Mouse (Mus musculus) liver, adult 2 months (tissue): ENCODE measurements at regions not wholly inside any gene's neighbourhood (a gene's known extent, or its start where the extent isn't known, plus 50 kb on each side); places are given as distances from the start of the nearest gene placed in this dataset.
A peak's percentile ranks its signal among the peaks of the same experiment; 100 is the strongest.

Experiments used
- DNase-seq: peaks from one replicate; pipeline ENCODE4 v3.0.0-alpha.2; 2011; ENCODE audit warnings: low read depth, low spot score; ENCODE audit errors: extremely low read depth
- H3K27ac ChIP-seq: fragments of 200-500 bp; replicated peaks from 2 replicates; pipeline ENCODE4 v1.5.1; 2012; ENCODE audit warnings: low read depth, mild to moderate bottlenecking, control low read depth, inconsistent platforms, low read length; ENCODE audit not compliant: insufficient read depth
- H3K27me3 ChIP-seq: fragments of 200-500 bp; 2 replicates; pipeline ENCODE4 v1.6.1; 2012; ENCODE audit warnings: mild to moderate bottlenecking, moderate library complexity, low read length, inconsistent platforms; ENCODE audit not compliant: control insufficient read depth, insufficient read depth
- H3K36me3 ChIP-seq: fragments of 200-500 bp; 2 replicates; pipeline ENCODE4 v1.6.1; 2012; ENCODE audit warnings: low read length, inconsistent platforms; ENCODE audit not compliant: control insufficient read depth, insufficient read depth
- H3K4me1 ChIP-seq: fragments of 200-500 bp; 2 replicates; pipeline ENCODE4 v1.6.1; 2011; ENCODE audit warnings: low read length; ENCODE audit not compliant: control insufficient read depth, insufficient read depth
- H3K4me3 ChIP-seq: fragments of 200-500 bp; 2 replicates; pipeline ENCODE4 v1.5.1; 2011; ENCODE audit warnings: low read depth, mild to moderate bottlenecking, control low read depth, low read length, moderate library complexity; ENCODE audit not compliant: insufficient read depth
- H3K79me2 ChIP-seq: fragments of 200-500 bp; 2 replicates; pipeline ENCODE4 v1.6.1; 2012; ENCODE audit warnings: inconsistent platforms, mild to moderate bottlenecking, low read length, moderate library complexity; ENCODE audit not compliant: control insufficient read depth, insufficient read depth
- H3K9ac ChIP-seq: fragments of 200-500 bp; 2 replicates; pipeline ENCODE4 v1.6.1; 2012; ENCODE audit warnings: low read depth, mild to moderate bottlenecking, control low read depth, inconsistent platforms, low read length
- CTCF ChIP-seq: fragments of 200-500 bp; IDR thresholded peaks from 2 replicates; pipeline ENCODE4 v1.5.1; 2011; ENCODE audit warnings: low read depth, low read length, control low read depth
- POLR2A ChIP-seq: fragments of 200-500 bp; IDR thresholded peaks from 2 replicates; pipeline ENCODE4 v1.6.1; 2011; ENCODE audit warnings: low read length, control low read depth; ENCODE audit not compliant: insufficient read depth; ENCODE audit errors: extremely low read depth
- WGBS: fragments of 180-500 bp; shearing (Covaris S2); methylation state at CpG from one replicate; pipeline ENCODE4 v1.1.7; 2018; 5-methylcytosine and 5-hydroxymethylcytosine counted together

DNA sequence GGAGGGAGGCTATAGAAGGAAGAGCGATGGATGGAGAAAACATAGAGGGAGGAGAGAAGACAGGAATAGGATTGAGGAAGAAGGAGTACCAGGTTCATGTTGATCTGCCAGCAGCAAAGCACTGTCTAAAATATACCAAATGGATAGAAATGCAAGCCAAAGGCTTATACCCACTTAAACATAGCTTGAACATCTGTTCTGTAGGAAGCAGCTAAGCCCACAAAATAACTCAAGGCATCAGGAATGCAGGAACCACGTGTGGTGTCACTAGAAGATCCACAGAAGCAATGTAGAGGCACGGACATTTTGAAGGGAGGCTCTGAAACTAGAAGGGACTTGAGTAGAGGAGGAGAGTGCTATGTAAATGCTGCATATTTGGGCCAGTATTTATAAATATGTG is 78.9 kb downstream of the Smgc start:
- H3K79me2 ChIP-seq = no peaks in the 10 kb centered on the region
- no peak for TF ChIP-seq CTCF
- no peak for TF ChIP-seq POLR2A
- H3K27ac ChIP-seq = no peak overlapping the region
- no peaks in the 10 kb centered on the region for H3K27me3 ChIP-seq
- H3K36me3 ChIP-seq = no peaks in the 10 kb centered on the region
- H3K4me1 ChIP-seq = no peaks in the 10 kb centered on the region
- WGBS = 67% methylated on average over 3 of the region's 3 CpGs
- no peak for DNase-seq
- no peak overlapping the region for H3K9ac ChIP-seq
- H3K4me3 ChIP-seq = no peak overlapping the region

DNA sequence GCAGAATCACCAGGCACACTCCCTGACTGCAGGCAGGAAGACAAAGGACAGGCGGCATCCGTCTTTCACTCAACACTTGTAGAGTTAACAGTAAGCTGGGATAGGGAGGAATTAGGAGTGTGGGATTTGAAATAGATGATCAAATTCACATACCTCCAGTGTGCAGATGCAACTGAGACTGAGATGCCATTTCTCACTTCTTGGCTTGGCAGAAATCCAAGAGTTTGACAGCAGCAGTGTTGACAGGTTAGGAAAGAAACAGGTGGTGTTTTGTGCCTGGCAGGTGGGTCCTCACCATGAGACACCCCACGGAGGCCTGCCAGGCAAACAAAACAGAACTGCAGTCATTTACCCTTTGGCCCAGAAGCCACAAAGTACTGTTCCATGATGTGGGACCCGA is 79.8 kb downstream of the Smgc start:
- TF ChIP-seq CTCF (no peak), POLR2A (no peak)
- Histone ChIP-seq H3K79me2 (no peaks in the 10 kb centered on the region), H3K27ac (no peak overlapping the region), H3K9ac (no peak overlapping the region), H3K36me3 (no peaks in the 10 kb centered on the region), H3K4me1 (no peaks in the 10 kb centered on the region), H3K27me3 (no peaks in the 10 kb centered on the region), H3K4me3 (no peak overlapping the region)
- no peak for DNase-seq
- WGBS = 65% methylated on average over 4 of the region's 4 CpGs

DNA sequence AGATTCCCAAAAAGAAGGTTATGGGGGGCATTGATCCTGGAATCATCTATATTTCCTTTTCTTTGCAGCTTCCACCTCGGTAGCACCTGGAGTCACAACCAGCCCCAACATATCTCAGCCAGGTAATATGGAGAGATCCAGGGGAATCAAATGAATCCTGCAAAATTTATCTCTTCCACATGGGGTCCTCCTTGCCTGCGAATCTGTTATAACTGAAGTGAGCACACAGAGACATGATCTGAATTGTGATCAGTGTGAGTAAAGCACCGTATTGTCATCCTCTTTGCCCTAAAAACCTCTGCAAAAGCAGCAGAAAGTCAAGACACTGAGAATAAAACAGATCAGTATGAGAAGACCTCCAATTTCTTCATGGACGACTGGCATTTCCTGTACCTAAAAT is 86.5 kb downstream of the Smgc start:
- Histone ChIP-seq H3K27ac (no peak overlapping the region), H3K27me3 (no peaks in the 10 kb centered on the region), H3K4me1 (no peaks in the 10 kb centered on the region), H3K4me3 (no peak overlapping the region), H3K9ac (no peak overlapping the region), H3K79me2 (no peaks in the 10 kb centered on the region), H3K36me3 (no peaks in the 10 kb centered on the region)
- WGBS = 70% methylated on average over 4 of the region's 4 CpGs
- no peak for DNase-seq
- no peak for TF ChIP-seq CTCF
- no peak for TF ChIP-seq POLR2A

DNA sequence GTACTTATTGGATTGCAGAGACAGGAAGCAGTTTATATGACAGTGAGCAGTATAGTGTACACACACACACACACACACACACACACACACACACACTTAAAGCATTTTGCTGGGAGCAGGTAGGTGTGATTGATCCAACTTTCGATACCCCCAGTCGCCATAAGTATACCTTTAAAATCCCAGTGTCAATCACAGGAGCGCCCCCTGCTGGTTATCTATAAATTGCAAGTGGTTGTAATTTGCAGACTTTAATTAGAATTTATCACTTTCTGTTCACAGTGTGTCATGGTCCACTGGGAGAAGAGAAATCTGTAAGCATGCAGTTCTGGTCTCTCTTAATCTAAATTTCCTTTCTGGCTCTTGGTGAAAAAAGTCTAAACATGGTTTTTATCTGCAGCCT is 89.4 kb downstream of the Smgc start:
- no peaks in the 10 kb centered on the region for H3K4me1 ChIP-seq
- peak; percentile 5 for DNase-seq
- no peak overlapping the region for H3K27ac ChIP-seq
- H3K9ac ChIP-seq = no peak overlapping the region
- no peak overlapping the region for H3K4me3 ChIP-seq
- no peaks in the 10 kb centered on the region for H3K27me3 ChIP-seq
- 12% methylated on average over 3 of the region's 3 CpGs for WGBS
- no peaks in the 10 kb centered on the region for H3K79me2 ChIP-seq
- TF ChIP-seq CTCF = no peak
- TF ChIP-seq POLR2A = no peak
- H3K36me3 ChIP-seq = no peaks in the 10 kb centered on the region

DNA sequence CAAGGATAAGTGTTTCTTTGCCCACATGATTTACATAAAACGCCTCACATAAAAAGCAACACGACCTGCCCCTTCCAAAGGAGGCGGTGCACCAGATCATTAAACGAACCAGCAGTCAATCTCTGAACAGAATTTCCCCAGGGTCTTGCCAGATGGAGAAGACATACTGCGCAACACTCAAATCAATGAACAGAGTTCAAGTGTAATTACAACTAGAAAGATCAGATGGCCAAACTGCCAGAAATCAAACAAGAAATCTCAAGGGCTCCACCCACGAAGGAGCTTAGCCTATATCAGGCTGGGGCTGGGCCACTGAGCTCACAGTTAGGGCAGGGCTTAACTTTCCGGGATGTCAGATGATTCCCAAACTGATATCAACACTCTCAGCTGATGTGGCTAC is 90.4 kb downstream of the Smgc start:
- 72% methylated on average over 7 of the region's 7 CpGs for WGBS
- Histone ChIP-seq H3K79me2 (no peaks in the 10 kb centered on the region), H3K27ac (no peak overlapping the region), H3K4me3 (no peak overlapping the region), H3K9ac (no peak overlapping the region), H3K27me3 (no peaks in the 10 kb centered on the region), H3K4me1 (no peaks in the 10 kb centered on the region), H3K36me3 (no peaks in the 10 kb centered on the region)
- no peak for DNase-seq
- no peak for TF ChIP-seq POLR2A
- no peak for TF ChIP-seq CTCF

DNA sequence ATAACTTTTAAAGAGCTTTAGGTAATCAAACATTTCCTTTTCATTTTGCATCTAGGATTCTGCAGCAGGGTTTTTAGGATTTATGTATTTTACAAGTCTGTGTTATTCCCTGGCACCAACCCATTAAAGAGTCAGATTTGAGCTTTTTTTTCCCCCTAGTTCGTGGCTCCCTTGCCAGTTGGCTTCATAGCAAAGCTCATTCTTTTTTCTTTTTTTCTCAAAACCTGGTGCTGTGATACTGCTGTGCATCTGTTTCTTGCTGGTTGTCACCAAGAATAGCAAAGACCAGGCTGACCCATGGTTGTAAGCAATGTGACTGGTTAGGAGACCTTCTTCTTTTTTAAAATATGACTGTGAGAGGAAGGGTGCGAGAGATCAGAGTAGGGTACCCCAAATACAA is 93.7 kb upstream of the Cntn1 start:
- TF ChIP-seq POLR2A (no peak), CTCF (no peak)
- no peak for DNase-seq
- H3K9ac ChIP-seq = no peak overlapping the region
- H3K27me3 ChIP-seq = no peaks in the 10 kb centered on the region
- H3K4me1 ChIP-seq = no peaks in the 10 kb centered on the region
- H3K36me3 ChIP-seq = no peaks in the 10 kb centered on the region
- H3K79me2 ChIP-seq = no peaks in the 10 kb centered on the region
- WGBS = 59% methylated on average over 2 of the region's 2 CpGs
- no peak overlapping the region for H3K4me3 ChIP-seq
- no peak overlapping the region for H3K27ac ChIP-seq
